Mouse (Mus musculus) CD8-positive naive resting alpha-beta T cell, adult 2 months (primary cell): ENCODE data around the gene Mast4.
"Not testable (repeated sequence)": the region's sequence is repeated elsewhere in the genome, so short reads cannot be mapped to it uniquely, and the experiment has no call there.

ENCODE experiments used
- DNase-seq, 2 experiments: peaks; one replicate each; pipeline ENCODE4 v3.0.0; 2022; ENCODE audit warnings: low read depth in 2 of 2, low spot score in 2 of 2

Mast4 gene

DNA sequence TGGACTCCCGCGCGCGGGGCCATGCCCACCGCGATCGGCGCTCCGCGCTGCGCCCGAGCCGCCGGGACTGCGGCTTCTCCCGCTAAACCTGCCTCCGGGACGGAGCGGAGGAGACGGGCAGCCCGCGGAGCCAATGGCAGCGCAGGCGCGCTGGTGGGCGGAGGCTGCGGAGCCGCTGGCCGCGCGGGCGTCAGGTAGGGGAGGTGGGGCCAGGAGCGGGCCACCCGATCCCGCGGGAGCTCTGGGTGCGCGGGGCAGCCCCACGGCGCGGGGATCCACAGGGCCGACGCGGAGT lies at the start of gene Mast4:
Mast4 (minus strand) TSS at position 106 of the 295 bp plus-strand sequence.
- DNase-seq, result no peak

DNA sequence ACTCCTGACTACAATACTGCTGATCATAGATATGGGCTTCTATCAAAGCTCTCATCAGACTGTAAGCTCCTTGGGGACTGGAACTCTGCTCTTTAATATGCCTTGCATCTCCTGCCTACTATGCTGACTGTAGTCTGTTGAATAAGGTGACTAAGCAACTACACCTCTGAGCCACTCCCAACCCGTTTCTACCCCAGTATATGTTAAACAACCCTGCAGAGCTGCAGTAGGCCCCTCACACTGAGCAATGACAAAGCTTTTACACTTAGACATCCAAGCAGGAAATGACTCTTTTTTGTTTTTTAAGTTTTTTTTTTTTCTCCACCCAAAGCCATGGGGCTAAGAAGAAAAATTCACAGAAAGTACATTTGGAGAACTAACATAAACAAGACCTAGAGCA lies 40.2 kb upstream of the Mast4 start:
- DNase-seq, result no peak

- DNase-seq, result no peak
These were observed 34.9 kb upstream of the Mast4 start for GRCm38 (mm10) chr13:103369194-103369593.

DNA sequence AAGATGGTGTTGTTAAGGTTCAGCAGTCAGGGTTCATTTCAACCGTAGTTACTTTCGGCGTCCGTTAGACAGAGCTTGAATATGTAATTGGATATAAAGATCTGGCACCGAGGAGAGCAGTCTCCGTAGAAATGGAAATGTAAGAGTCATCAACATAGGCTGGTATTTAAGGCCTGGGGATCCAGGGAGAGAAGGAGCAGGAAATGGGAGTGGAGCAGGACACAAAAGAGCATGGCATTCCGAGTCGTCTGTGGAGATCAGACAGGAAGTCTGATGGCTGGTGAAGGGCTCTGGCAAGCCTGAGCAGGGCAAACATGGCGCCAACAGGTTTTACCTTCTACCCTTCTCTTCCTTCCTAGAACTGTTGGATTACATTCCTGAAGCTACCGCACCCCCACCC lies 28.9 kb upstream of the Mast4 start:
- no peak for DNase-seq

DNA sequence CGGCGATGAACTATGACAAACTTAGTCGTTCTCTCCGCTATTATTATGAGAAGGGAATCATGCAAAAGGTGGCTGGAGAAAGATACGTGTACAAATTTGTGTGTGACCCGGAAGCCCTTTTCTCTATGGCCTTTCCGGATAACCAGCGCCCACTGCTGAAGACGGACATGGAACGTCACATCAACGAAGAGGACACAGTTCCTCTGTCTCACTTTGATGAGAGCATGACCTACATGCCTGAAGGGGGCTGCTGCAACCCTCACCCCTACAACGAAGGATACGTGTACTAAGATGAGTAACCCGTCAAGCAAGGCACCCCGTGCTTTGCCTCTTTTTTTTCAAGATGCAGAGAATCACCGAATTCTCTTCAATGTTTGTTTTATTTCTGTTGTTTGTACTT lies 23.1 kb upstream of the Mast4 start:
- DNase-seq, result not testable (repeated sequence)

DNA sequence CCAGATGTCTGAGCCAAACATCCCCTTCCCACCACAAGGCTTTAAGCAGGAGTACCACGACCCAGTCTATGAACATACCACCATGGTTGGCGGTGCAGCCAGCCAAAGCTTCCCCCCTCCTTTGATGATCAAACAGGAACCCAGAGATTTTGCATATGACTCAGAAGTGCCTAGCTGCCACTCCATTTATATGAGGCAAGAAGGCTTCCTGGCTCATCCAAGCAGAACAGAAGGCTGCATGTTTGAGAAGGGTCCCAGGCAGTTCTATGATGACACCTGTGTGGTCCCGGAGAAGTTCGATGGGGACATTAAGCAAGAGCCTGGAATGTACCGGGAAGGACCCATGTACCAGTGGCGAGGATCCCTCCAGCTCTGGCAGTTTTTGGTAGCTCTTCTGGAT lies 22.6 kb upstream of the Mast4 start:
- DNase-seq, result not testable (repeated sequence)

- no peak for DNase-seq
These were observed 20.4 kb upstream of the Mast4 start for GRCm38 (mm10) chr13:103354737-103355136.

GRCm38 (mm10) chr13:103344749-103345148 lies 10.5 kb upstream of the Mast4 start:
- DNase-seq, result no peak

DNA sequence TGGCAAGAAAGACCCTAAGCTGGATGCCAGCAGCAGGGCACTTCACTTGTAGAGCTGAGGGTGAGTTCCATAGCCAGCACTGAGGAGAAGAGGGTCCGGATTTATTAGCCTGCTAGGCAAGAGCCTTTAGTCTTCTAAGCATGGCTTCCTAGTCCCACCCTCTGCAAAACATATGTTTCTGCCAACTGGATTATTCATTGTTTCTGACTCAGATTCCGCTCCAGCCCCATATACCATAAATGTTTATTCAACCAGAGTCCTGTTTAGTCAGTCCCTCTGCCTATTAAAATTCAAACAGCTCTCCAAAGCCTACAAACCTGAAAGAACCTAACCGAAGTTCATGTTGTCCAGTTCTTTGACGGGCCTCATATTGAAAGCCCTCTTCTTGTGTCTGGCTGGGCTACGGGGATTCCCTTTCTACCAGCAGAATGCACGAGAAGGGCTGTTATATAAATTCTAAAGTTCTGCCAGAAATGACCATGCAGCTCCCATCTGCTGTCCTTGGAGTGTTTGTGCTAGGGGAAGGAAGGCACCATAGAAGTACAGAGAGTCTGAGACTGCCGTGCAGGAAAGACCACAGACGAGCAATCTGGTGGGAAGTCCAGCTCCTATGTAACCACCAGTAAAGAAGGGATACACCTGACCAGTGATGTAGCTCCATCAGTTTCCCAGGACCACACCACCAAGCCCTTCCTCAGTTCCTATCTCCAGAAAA lies 9.9 kb upstream of the Mast4 start:
- DNase-seq, result no peak

DNA sequence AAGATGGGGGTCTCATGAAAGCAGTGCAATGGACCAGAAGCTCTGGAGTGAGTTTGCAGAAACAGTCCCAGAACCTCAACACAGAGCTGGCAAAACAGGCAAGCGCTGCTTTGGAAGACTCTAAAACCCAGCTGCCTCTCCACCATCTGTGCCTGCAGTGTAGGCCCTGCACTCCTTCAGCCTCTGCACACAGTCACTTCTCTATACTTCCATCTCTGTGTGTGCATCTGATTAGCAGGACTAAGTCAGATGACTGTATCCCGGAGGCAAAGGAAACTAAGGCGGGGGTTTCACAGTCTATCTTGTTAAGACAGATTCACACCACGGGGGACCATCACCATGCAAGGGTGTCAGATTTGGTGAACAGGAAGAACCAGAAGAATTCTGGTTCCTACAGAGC lies 6.7 kb upstream of the Mast4 start:
- no peak for DNase-seq

GRCm38 (mm10) chr13:103338616-103339015 lies 4.3 kb upstream of the Mast4 start:
- no peak for DNase-seq

GRCm38 (mm10) chr13:103336237-103336636 lies 1.9 kb upstream of the Mast4 start:
- DNase-seq, result no peak

- DNase-seq, result no peak
These were observed 594 bp upstream of the Mast4 start for GRCm38 (mm10) chr13:103334723-103335458.

DNA sequence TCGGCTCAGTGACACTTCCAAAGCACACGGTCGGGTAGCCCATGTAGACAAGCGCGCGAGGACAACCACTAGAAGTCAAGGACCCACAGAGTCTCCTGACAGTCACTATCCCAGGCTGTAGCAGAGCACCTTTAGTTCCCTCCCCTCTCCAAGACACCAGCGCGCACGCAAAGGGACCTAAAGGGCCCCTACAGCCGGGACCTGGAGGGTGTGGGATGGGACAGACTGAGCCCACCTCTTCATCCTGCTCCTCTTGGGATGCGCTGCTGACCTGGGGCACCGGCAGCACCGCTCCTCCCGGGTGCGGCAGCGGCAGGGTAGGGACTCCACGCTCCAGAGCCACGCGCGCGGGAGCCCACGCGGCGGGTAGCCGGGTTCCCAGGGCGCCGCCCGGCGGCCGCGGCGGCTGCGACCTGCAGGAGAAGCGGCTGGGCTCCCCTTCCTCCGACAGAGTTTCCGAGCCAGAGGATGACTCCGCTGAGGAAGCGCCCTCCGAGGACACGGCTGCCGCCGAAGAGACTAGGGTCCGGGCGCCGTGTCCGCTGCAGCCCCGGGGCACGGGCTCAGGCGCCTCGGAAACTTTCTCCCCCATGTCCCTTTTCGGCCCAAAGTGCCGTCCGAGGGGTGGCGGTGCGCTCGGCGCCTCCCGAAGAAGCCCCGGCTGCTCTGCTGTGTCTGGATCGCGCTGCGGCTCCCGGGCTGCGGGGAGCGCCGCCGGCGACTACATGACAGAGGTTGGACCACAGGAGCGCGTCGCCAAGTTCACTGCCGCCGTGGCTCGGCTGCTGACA lies 501 bp downstream of the Mast4 start:
- DNase-seq, result no peak

DNA sequence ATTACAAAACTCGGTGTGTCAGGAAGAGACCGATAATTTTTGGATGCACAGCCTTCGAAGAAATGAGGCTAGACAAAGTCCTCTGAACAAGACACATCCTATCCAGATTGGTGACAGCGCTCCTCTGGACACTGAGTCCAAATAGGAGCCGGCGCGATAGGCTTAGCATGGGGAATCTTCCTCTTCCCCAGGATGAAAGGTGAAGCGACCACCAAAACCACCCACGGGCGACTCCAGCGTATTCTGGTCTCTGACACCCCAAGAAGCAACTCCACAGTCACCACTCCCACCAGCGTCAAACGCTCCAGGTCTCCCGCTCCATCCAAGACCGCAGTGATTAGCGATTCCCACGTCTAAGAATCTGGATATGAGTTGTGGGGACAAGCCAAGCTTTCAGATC lies 1.1 kb downstream of the Mast4 start:
- no peak for DNase-seq

- no peak for DNase-seq
These were observed 1.6 kb downstream of the Mast4 start for GRCm38 (mm10) chr13:103332731-103333130.

DNA sequence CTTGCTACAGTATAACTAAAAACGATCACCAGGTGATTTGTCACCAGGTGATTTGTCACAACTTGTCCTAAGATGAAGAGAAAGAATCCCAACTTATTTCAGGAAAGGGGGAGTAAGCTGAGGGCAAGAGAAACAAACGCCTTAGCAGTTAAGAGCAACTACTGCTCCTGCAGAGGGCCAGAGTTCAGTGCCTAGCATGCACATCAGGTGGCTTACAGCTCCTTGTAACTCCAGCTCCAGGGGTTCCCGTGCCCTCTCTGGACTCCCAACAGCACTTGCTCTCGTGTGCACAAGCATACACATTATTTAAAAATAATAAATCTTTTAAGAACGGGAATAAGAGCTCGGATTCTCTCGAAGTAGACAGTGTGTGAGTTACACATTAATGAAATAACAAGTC lies 3.2 kb downstream of the Mast4 start:
- DNase-seq, result no peak

DNA sequence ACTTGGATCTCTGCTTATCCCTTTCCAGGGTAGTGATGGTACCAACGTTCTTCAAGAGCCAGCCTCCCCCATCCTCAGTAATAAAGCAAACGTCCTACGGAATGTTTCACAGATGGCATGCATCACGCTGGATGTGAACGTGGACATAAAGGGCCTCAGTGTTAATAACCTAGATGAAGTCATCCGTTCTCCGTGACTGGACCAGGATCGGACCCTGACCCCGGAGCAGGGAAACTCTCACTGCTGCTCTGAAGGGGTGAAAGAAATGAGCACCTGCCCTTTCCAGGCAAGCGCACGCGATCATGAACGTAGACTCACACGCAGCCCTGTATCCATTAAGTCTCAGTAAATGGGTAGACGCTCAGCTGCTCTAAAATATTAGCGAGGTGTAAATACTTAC lies 6.0 kb downstream of the Mast4 start:
- no peak for DNase-seq

DNA sequence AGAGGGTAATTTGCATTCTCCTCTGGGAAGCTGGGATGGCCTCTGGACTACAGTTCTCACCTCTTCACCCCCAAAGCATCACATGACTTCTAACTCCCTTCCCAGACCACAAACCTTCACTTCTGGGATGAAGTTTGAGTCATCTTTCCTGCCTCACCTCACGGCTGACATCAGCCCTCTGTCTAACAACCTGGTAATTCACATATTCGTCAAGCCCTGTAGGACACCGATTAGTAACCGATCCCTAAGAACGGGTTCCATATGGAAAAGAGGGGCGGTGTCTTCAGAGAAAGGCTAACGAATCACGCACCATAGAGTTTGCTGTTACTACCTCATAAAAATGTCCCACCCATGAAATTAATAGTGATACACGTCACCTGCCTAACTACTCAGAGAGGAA lies 6.5 kb downstream of the Mast4 start:
- no peak for DNase-seq

DNA sequence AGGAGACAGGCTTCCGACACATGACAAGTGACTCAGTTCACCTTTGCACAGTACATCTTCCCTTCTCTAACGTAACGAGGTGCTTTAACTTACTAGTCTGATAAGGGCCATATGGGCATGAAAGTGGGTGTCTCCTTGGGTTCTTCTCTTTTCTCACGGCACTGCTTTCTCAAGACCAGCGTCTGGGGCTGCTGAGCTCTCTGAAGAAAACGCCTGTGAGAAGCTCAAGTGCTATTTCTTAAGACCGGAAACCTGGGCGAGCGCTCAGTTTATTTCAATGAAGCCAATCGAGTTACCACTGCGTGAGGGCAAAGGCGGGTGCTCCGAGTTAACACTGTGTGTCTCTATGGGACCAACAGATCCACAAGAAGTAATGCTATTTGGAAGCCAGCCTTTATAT lies 8.1 kb downstream of the Mast4 start:
- no peak for DNase-seq

GRCm38 (mm10) chr13:103319881-103320280 lies 14.4 kb downstream of the Mast4 start:
- no peak for DNase-seq

- DNase-seq, result no peak
These were observed 15.0 kb downstream of the Mast4 start for GRCm38 (mm10) chr13:103319317-103319716.
